Mouse (Mus musculus) R1 (cell line): ENCODE measurements around the gene Ampd2.

Experiments used
- DNase-seq: peaks from one replicate; pipeline ENCODE4 v3.0.0-alpha.2; 2018; ENCODE audit warnings: low read depth, low spot score

Ampd2 gene

DNA sequence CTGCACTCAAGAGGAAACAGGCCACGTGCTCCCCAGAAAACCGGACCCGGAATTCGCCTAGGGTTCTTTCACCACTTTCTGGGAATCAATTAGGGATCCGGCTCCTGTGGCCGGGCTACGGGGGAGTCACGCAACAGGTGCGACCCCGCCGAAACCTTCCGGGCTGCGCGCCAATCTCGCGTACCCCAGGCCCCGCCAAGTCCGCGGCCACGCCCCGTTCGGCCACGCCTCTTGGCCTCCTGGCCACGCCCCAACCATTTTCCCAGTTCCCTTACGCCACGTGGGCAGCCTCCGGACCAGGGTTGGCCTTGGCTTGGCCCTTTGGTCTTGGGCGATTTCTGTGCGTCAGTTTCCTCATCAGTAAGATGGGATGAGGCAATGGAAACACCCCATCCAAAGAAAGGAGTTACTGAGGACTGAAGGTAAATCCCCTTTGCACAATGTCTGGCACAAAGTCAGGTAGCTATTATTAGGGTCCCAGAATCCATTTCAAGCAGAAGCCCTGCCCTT is at the start of gene Ampd2:
Gene Ampd2, minus strand, starts transcription at position 182 of the 510 bp plus-strand sequence.
- DNase-seq = peak; percentile 89

DNA sequence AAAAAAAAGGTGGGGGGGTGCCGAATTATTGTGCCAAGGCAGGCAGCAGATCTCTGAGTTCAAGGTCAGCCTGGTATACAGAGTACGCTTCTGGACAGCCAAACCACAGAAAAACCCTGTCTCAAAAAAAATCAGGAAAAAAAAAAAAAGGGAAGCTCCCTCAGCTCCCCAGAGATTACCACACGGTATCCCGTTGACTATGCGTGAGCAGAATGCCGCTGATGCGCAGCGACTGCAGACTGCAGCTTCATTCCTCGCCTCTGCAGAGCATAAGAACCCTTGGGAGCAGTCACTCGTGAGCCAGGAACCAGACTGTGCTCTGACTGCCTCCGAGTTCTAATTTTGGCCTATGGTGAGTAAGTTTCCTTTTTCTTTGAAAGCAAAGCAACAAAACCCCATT is 48.2 kb upstream of the Ampd2 start:
- peak; percentile 12 for DNase-seq

DNA sequence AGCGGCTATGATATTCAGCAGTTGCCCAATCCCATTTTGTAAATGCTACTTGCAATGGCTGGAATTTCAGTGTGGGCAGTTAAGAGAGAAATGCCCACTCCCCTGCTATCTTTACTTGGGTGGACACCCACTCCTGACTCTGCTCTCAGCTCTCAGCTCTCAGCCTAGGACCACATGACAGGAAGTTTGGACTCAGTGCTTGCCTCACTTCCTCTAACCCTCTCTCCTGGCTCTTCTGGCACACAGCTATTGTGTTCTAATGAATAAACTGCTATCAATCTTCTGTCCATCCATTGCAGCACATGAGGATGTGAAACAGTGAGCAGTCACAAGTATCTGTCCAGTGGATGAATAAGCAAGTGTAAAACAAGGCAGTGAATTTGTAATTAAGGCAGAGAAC is 46.0 kb upstream of the Ampd2 start:
- DNase-seq = no peak

DNA sequence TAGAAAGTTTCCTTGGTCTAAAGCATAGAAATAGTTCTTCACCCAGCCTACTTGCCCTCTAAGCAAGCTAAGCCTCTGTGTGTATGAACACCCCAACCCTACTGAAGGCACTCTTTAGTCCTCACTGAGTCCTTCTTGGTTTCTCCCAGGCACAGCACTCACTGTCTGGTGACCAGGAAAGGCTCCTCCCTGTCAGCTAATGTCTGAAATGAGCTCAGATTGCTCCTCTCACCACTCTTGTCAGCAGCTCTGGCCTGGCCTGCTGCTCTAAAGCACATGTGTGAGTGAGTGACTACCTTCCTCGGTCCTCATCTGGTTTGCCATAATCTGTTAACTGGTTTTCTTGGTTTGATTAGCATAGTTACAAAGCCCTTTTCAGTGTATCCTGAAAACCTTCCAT is 45.4 kb upstream of the Ampd2 start:
- DNase-seq = no peak

DNA sequence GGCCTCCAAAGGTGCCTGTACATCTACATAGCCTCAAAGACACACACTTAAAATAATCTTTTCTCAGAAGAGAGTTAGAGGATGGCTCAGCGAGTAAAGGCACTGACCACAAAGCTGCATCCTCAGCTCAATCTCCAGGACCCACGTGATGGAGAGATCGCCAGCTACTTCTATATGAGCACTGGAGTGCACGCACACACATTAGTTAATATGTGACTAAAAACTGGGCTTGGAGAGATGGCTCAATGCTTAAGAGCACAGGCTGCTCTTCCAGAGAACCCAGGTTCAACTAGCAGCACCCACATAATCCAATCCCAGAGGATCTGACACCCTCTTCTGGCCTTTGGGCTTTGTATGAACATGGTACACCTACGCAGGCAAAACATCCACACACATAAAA is 44.8 kb upstream of the Ampd2 start:
- DNase-seq = no peak

DNA sequence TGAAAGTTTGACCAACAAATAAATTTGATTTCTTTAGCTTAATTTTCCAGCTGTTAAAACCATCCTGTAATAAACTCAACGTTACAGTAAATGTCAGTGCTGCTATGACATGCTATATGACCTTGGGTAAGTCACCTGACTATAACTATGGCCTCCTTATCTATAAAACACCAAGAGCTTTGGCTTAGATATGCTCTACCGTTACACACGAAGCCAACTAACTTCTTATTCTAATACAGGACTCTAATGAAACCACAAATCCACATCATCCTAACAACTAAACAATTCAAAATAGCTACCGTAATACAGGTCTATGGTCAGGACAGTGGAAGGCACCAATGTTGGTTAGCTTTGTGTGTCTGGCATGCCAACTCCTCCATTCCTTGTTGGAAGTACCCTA is 43.4 kb upstream of the Ampd2 start:
- DNase-seq = no peak

DNA sequence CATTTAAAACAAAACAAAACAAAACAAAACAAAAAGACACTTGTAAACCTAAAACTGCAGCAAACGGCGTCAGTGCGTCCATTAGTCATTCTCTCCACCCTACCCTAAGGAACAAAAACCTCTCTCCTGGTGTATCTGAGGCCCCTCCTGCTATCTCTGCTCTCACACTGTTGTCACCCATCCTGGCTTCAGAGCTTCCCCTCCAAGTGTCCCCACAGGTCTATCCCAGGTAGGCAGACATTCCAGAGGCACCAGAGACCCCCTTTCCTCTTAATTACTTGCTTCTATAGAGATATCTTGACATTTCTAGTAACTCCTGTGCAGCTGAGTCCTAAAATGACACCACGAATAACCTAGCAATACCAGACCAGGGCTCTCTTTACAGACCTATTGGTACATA is 42.9 kb upstream of the Ampd2 start:
- DNase-seq = no peak

DNA sequence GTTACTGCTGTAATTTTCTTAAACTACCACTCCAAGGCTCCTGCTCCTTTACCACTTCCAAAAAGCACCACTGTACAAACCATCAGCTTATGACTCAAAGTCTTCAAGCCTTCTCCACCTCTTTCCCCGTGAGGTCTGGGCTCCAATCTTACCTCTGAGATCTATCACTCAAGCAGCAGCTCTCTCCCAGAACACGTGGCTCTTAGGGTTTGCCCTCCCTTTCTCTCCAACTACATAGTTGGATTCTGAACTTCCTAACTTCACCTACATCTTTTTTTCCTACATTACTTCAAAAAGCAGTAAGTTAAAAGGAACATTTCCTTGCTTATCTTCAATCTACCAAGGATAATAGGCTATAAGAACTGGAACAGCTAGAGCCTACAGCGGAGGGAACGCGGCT is 42.1 kb upstream of the Ampd2 start:
- no peak for DNase-seq

DNA sequence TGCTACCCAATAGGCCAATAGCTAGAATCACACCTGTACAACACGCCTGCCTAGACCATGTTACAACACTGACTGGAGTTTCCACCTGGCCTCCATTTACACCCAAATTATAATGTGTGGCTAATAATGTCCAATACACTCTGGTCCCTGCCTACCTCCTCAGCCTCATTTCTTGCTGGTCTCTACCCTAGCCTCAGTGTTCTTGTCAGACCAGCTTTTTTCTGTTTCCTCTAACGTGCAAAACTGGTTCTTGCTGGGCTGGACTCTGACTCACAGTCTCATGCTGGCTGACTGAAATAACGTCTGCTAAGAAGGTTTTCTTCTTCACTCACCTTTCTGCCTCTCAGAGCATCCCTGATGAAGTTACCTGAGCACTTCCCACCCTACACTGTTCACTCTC is 39.9 kb upstream of the Ampd2 start:
- DNase-seq = no peak

DNA sequence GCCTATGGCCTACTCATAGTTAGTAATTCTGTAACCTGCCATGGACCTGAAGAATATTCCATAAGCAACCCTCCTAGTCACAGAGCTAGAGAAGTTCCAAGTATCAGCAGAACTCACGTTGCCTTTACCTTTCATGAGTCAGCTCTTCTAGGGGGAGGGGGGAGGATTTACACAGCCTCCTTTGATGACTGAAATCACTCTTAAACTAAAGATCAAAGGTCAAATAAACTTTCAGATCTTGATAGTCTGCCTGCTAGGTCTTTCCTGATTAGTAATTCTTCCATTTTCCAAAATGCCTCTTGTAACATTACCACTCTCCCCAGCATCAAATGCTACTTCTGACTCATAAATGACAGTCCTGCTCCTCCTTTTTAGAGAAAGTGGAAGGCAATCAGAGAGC is 37.7 kb upstream of the Ampd2 start:
- DNase-seq = no peak

DNA sequence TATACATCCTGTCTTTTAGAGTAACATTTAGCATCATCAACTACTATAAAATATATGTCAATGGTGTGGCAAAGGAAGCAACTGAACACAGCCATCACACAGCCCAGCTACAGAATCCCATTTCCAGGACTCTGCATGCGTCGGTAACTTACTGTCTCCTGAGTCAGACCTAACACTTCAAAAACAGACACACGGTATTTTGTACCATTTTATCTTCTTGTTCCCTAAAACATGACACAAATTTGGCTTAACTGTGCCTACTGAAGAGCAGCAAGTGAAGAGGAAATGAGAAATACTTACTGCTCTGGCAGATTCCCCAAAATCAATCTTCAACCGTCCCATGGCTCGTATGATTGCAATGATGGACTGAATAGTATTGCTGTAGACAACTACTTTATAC is 36.8 kb upstream of the Ampd2 start:
- no peak for DNase-seq

DNA sequence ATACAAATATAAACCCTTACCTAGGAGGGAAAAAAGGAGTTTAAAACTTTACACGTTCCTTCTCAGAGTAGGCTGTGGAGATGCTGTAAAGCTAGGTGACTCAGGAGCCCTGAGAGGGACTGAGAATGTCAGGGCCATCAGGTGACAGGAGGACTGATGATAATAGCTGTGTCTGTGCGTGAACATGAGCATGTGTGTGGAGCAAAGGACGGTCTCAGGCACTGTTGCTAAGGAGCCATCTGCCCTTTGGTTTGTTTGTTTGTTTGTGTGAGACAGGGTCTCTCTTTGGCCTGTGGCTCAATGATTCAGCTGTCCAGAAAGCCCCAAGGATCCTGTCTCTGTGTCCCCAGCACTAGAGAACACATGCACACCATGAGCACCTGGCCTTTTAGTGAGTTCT is 34.6 kb upstream of the Ampd2 start:
- no peak for DNase-seq

DNA sequence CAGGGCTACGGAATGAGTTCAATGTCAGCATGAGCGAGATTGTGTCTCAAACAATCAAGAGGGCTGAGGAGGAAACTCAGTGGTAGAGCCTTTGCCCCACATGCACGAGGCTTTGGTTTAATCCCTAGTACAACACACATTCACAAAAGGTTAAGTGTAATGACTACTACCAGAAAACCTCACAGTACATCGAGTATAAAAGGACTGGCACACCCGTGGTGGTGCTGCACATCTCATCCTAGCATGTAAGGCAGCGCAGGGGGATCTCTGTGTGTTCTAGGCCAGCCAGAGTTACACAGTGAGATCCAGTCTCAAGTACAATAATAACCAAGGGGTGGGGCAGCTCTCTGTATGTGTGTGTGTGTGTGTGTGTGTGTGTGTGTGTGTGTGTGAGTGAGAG is 31.0 kb upstream of the Ampd2 start:
- DNase-seq = no peak

DNA sequence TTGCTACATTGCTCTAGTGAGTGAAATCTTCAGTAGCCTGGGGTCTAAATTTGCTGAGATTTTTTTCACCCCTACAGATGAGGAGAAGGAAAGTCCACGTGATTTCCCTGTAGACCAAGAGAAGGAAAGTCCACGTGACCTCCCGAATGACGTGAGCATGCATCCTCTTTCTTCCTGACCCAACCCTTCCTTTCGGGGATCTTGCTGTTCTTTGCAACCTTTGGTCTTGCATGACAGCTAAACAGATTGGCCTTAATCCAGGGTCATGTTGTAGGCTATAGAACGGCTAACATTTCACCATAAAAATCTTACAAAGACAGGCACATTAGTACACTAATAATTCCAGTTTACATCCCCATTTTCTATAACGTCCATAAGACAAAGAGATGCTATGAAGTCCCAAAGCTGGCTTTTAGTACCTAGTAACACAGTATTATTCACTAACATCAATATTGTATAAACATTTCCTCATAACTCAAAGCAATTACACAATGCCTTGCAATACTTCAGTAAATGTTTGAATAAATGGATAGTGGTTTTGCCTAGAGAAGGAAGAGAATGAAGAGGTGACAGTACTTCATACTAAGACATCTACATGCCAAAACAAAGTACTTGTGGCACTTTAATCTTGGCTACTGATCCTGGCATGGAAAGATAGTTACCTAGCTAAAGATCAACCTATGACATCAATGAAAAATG is 27.3 kb upstream of the Ampd2 start:
- no peak for DNase-seq

DNA sequence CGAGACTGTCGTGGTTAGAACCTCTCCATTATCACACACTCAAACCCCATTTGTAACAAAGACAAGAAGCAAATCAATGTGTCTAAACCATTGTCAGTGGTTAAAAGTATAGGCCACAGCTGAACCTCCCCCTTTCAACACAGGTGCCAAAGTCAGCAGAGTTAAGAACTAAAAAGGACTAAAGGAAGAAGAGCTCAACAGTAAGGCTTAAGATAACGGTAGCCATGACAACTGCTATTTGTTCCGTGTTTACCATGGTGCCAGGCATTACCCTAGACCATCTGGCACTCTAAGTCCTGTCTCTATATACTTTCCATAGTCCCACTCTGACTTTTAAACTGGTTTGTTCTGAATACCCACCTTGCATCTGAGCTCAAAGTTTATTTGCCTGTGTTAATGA is 26.2 kb upstream of the Ampd2 start:
- DNase-seq = no peak

DNA sequence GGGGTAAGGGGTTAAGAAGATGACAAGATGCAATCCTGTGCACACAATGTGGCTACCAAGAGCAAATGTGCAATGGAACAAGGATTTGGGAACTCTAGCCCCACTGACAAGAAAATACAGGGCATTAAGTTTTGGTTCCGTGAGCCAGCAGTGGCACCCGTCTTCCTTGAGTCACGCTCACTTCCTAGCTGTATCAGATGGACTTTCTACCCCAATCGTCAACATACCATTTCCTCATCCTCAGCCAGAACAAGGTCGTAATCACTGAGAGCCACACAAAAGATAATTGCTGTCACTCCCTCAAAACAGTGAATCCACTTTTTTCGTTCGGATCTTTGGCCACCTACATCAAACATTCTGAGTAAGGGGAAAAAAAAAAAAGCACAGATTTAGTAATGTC is 25.8 kb upstream of the Ampd2 start:
- DNase-seq = no peak

DNA sequence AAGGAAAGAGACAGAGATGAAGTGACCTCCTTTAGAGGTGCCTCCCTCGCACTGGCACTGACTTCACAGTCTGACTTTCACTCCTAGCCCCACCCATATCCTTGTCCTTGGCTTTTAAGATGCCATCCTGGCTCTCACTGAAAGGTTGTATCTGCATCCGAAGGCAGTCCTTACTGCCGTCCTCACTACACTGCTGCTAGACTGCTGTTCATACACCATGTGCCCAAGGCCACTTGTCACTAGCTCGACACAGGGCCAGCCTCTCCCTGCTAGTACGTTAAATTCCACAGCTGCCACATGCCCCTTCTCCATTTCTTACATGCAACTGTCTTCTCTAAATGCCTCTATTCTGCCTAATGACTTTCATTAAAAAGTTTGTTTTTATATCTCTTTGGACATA is 24.9 kb upstream of the Ampd2 start:
- no peak for DNase-seq

DNA sequence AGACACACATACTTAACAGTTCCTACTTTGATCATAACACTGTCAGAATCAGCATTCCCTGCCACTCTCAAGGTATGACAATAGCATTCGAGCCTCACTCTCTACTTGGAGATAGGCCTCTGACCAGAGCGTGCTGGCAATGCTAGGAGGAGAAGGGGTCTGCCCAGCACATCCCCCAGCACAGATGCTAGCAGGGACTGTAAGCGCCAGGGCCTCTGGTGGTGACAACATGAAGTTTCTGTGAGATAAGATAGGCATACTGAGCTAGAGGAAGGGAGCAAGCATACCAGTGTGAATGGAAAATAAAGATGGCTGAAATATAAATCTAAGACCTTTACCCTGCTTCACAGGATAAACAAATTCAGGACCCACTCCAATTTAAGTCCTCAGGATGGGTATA is 18.8 kb upstream of the Ampd2 start:
- no peak for DNase-seq

DNA sequence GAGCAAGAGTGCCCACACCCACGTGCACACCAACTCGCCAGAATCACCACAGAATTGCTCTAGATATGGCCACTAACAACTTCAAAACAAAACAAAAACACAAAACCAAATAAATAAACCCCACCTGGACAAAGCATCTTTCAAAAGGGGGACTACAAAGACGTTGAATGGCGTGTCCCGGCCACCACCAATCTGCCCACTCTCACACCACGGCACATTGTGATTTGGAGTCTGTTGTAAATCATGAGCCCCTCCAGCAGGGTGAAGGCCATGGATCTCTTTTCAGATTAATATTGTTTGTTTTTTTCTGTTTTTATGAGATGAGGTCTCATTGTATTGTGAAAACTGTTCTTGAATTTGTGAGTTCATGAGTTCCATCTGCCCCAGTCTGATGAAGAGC is 15.6 kb upstream of the Ampd2 start:
- DNase-seq = no peak

DNA sequence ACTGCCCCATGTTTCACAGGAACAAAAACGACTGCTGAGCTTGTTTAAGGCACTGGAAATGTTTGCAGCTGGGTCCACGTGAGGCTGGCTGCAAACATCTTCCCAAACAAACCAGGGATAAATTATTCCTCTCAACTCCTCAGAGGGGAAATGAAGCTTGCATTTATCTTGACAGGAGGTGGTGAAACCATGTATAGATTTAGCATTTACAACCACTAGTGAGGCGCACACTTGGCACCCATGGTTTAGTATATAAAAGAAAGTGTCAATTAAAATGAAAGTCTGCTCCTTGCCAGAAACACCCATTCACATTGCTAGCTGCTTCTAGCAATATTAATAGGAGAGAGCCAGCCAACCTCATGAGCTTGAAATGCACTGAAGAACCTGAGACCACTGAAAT is 15.1 kb upstream of the Ampd2 start:
- no peak for DNase-seq

DNA sequence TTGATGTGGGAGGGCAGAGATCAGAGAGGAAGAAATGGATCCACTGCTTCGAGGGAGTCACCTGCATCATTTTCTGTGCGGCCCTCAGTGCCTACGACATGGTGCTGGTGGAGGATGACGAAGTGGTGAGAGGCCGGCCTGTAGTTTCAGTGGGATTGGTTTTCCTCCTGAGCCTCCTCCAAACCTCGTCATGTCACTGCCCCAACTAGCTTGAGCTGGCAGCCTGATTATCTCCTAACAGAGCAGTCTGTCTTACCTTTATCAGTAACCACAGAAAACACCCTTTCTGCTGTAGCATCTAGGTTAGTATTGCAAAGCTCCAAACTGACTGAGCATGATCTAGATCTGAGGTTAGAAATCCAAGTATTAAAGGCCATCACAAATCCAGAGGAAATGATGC is 11.9 kb upstream of the Ampd2 start:
- DNase-seq = no peak

DNA sequence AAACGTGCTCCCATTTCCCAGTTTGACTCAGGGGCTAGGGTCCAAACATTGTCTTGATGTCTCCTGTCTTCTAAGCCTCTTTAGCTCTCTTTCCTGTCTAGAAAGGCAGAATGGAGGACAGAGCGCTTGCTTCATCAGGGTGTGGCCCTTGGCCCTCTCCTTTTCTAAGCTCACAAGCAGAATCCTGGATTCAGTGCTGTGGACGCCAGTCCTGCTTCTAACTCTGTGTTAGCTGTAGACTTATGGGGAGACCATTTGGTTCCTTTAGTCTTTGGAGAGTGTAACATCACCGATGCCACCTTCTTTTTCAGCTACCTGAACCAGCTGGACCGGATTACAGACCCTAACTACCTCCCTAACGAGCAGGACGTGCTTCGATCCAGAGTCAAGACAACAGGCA is 11.2 kb upstream of the Ampd2 start:
- no peak for DNase-seq

DNA sequence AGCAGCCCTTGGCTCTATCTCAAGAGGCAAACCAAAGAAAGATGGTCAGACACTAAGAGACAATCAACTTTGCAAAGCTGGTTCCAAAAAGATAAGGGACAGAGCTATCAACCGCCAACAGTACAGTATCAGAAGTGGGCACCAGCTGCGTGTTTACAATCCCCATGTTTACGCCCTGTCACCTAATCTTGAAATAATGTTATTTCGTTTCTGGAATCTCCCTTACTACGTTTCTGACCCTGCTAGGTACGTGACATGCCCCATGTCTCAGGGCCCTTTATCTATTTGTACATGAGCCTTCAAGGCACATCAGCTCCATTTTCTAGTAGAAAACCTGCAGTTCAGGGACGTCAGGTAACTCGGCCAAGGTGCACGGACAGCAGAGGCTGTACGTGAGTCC is 10.3 kb upstream of the Ampd2 start:
- no peak for DNase-seq

DNA sequence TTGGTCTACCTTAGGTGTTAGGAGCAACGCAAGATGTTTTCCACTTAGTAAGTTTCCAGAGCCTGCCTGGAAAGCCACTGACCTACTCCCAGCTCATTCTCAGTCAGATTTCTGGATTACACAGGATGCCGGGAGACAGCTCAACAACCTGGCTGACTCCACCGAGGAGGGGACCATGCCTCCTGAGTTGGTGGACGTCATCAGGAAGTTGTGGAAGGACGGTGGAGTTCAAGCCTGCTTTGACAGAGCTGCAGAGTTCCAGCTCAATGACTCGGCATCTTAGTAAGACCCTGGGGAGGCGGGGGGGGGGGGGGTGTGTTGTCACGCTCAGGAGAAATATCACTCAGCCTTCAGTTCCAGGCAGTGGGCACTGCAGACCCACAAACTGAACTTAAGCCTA is 9.8 kb upstream of the Ampd2 start:
- DNase-seq = no peak
